Mouse (Mus musculus) erythroblast, embryonic 14.5 days (primary cell): ENCODE data around the gene Chrd.

Experiments used
- GATA1 ChIP-seq: IDR thresholded peaks from 2 replicates; pipeline ENCODE4 v1.6.1; 2012; ENCODE audit warnings: low read length, inconsistent platforms, mixed read lengths
- TAL1 ChIP-seq: IDR thresholded peaks from 3 replicates; pipeline ENCODE4 v1.6.1; 2012; ENCODE audit warnings: low read length, inconsistent platforms, mixed read lengths

- no peak for TF ChIP-seq GATA1
- no peak for TF ChIP-seq TAL1
Observed at GRCm38 (mm10) chr16:20722736-20723135, 10.2 kb upstream of the Chrd start.
